Mouse (Mus musculus) heart, adult 2 months (tissue): ENCODE results near the gene Rars2.

ENCODE experiments used
- CTCF ChIP-seq: fragments of 200-600 bp; IDR thresholded peaks from 2 replicates; pipeline ENCODE4 v1.8.1; 2022; ENCODE audit warnings: antibody characterized with exemption, mild to moderate bottlenecking, moderate library complexity
- EP300 ChIP-seq: fragments of 200-500 bp; IDR thresholded peaks from 2 replicates; pipeline ENCODE4 v1.6.1; 2011; ENCODE audit warnings: low read depth, low read length, control low read depth; ENCODE audit not compliant: insufficient read depth
- POLR2A ChIP-seq: fragments of 200-500 bp; IDR thresholded peaks from 2 replicates; pipeline ENCODE4 v1.6.1; 2011; ENCODE audit warnings: mild to moderate bottlenecking, low read depth, low read length, control low read depth; ENCODE audit not compliant: insufficient read depth

GRCm38 (mm10) chr4:34661927-34662326 is 47.2 kb downstream of the Rars2 start:
- no peak for TF ChIP-seq CTCF
- TF ChIP-seq EP300, result no peak
- TF ChIP-seq POLR2A, result no peak
